Mouse (Mus musculus) G1E (cell line): Measurements from ENCODE around the gene Macrod2.

Experiments
- CTCF ChIP-seq: IDR thresholded peaks from 2 replicates; pipeline ENCODE4 v1.5.1; 2012; ENCODE audit warnings: low read depth, low read length, inconsistent platforms, mixed read lengths
- GATA1 ChIP-seq: IDR thresholded peaks from 2 replicates; pipeline ENCODE4 v1.6.1; 2012; ENCODE audit warnings: borderline replicate concordance, low read length, inconsistent platforms, mixed read lengths
- GATA2 ChIP-seq: IDR thresholded peaks from 2 replicates; pipeline ENCODE4 v1.6.1; 2012; ENCODE audit warnings: low read depth, low read length, inconsistent platforms, borderline replicate concordance
- POLR2AphosphoS5 ChIP-seq: IDR thresholded peaks from 2 replicates; pipeline ENCODE4 v1.6.1; 2012; ENCODE audit warnings: low read depth, low read length, inconsistent platforms; ENCODE audit not compliant: insufficient replicate concordance
- TAL1 ChIP-seq: conservative IDR thresholded peaks from 2 replicates; pipeline ENCODE4 v1.6.1; 2012; ENCODE audit warnings: low read depth, low read length, inconsistent platforms, mixed read lengths

- TF ChIP-seq POLR2AphosphoS5 (no peak), CTCF (no peak), GATA1 (no peak), TAL1 (no peak), GATA2 (no peak)
Observed at GRCm38 (mm10) chr2:141463946-141464345, 1068.8 kb downstream of the Macrod2 start.
